Mouse (Mus musculus): ENCODE results near the gene Tent5c. TPM values are rescaled to one million over a fixed set of nuclear protein-coding genes. Genes with fewer than 3 reads are reported as not detected.

Tent5c gene
- polyA plus RNA-seq (2017; shearing (Covaris generic)): 10 to 100 TPM; 29.9 to 32.5 TPM

GRCm38 (mm10) chr3:100489133-100490009 lies at the start of gene Tent5c:
Gene Tent5c (minus strand): TSS chr3:100489324.
- ATAC-seq: peak; percentile 82

GRCm38 (mm10) chr3:100536686-100537085 lies 47.6 kb upstream of the Tent5c start:
- ATAC-seq: no peak

DNA sequence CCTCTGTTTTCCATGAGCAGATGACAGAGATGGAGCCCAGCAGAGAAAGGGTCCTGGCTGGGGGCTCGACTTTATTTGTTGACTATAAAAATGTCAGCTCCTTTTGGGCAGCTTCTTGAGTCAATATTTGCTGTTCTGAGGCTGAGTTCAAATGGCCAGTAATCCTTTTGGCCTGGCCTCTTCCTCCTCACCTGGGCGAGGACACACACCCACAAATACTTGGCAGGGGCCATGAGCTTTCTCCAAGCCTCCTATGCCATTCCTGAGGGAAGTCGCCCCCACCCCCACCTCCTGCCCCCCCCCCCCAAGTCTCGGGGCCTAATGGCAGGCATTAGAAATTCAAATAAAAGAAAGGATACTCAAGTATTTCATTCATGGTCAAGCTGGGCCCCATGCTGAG lies 46.8 kb upstream of the Tent5c start:
- no peak for ATAC-seq

- ATAC-seq: no peak
Observed at GRCm38 (mm10) chr3:100535298-100535697, 46.2 kb upstream of the Tent5c start.

DNA sequence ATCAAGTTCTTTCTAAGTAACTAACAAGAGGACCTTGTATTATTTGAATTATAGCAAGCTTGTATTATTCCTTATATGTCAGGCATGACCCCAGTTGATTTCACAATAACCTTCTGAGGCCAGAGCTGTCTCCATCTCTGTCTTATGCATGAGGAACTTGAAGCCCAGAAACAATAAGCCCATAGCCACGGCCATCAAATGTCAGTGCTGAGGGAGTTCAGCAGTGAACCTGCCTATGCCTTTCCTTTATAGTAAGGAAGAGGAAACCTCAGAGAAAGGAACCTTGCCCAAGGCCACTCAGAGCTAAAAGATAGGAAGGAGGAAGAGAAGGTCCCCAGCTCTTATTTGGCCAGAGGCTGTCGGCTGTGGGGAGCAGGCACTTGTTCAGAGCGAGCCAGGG lies 45.3 kb upstream of the Tent5c start:
- ATAC-seq: no peak

DNA sequence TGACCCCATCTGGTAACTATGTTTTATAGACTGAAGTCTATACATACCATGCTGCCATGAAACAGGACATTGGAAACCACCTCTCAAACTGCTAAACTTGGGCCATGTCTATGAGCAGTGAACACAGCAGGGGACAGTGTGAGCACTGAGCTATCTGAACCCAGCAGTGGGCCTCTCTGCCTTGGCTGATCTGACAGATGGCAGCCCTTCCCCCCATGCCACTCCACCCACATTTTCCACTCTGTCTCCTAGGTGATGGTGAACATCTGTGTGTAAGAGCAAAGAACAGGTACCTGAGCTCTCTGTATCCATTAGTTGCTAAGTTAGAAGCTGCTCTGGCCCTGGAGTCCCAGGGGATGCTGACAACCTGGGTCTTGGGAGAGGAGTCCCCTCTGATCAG lies 44.3 kb upstream of the Tent5c start:
- ATAC-seq: peak; percentile 76

GRCm38 (mm10) chr3:100530919-100531318 lies 41.8 kb upstream of the Tent5c start:
- ATAC-seq: no peak

GRCm38 (mm10) chr3:100530244-100530788 lies 41.2 kb upstream of the Tent5c start:
- no peak for ATAC-seq

- ATAC-seq: no peak
Observed at GRCm38 (mm10) chr3:100522671-100523070, 33.5 kb upstream of the Tent5c start.

GRCm38 (mm10) chr3:100521626-100522025 lies 32.5 kb upstream of the Tent5c start:
- ATAC-seq: no peak

DNA sequence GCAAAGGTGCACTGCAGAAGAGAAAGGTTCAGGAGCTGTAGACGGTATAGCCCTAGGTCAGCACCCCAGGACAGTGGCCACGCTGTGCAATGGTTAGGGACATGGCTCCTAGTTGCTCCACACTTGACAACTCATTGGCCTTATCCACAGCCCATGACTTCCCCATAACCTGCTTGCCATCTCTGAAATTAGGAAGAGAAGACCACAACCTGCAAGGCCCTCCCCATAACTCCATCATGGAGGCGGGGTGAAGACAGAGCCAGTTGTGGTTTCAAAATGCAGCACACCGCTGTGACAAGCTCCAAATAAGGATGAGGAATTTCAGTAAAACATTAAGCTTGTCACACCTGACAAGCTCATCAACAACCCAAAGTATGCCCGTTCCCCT lies 26.6 kb upstream of the Tent5c start:
- no peak for ATAC-seq

DNA sequence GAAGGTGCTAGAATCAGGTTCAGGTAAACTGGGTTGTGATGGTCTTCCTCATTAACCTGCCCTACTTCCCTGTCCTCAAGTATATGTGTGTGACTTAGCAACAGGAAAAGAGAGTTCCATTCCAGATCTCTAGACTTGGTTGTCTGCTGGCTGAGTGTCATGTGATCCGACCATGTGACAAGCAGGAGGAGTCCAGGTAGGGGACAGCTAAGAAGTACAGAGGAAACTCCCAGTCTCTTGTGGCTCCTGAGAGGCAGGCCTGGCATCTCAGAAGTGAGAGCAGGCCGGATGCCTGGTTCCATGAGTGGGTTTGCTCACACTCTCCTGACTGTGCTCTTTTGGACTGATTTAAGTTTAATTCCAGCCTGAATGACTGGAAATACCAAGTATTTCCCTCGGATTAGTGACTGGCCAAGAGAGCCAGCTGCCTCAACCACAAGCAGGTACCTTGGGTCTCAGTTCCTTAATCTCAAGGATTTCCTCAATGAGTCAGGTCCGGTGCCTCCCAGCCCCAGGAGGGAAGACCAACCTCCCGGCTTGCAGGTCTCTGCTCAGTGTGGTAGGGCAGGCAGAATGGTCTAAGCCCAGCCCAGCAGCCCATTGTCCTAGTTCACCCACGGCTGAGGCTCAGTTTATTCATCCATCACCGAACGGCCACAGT lies 26.1 kb upstream of the Tent5c start:
- ATAC-seq: no peak

- ATAC-seq: no peak
Observed at GRCm38 (mm10) chr3:100507174-100507573, 18.1 kb upstream of the Tent5c start.

GRCm38 (mm10) chr3:100506715-100507114 lies 17.6 kb upstream of the Tent5c start:
- ATAC-seq: no peak

DNA sequence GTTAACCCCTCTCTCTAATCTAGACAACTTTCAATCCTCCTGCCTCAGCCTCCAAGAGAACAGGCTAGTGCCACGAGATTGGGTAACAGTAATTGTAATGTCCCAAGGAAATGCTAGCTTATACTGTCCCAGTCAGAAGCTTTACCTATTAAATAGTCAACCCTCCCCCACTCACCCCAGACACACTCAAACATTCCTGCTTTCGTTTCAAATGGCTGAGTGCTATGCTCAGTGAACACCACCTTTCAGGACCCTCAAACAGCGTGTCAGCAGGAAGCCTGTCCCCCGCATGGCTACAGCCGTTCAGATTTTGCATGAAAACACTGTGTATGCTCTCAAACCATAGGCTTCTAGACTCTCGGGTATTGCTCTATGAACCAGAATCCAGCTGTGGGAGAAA lies 14.8 kb upstream of the Tent5c start:
- no peak for ATAC-seq

DNA sequence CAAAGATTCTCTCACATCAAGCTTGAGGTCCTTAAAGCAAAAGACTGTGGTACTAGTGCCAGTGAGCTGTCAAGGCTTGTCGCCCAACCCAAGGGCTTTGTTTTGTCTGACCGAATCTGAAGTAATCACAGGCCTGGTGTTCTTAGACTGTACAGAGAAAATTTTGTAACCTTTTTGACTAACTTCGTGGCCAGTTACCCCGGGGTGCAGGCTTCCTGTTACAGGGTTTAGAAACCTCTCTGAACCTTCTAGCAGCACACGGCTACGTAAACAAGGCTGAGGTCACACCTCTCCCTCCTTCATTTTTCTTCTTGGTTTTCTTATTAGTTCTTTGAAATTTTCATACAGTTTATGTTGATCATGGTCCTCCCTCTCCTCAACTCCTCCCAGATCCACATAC lies 13.4 kb upstream of the Tent5c start:
- peak; percentile 87 for ATAC-seq

GRCm38 (mm10) chr3:100501899-100502298 lies 12.8 kb upstream of the Tent5c start:
- ATAC-seq: no peak

- ATAC-seq: no peak
Observed at GRCm38 (mm10) chr3:100496081-100496480, 7.0 kb upstream of the Tent5c start.

- peak; percentile 42 for ATAC-seq
Observed at GRCm38 (mm10) chr3:100495456-100495855, 6.3 kb upstream of the Tent5c start.

DNA sequence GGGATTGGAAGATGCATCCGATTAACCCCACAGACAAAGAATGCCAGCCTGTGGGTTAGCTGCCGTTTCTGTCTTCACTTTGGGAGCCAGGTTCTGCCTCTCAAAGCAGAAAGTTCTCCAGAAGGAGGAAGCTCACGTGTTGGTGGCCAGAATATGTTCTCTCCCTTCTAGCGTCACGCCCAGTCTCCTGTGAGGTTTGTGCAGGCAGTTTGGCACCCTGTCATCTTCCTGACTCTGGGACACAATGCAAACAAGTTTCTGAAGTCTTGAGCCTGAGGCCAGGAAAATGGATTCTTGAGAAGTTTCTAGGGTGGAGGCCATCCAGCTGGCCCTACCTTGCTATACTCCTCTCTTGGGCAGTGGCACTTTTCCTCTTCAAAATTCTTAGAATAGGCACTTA lies 5.8 kb upstream of the Tent5c start:
- no peak for ATAC-seq

DNA sequence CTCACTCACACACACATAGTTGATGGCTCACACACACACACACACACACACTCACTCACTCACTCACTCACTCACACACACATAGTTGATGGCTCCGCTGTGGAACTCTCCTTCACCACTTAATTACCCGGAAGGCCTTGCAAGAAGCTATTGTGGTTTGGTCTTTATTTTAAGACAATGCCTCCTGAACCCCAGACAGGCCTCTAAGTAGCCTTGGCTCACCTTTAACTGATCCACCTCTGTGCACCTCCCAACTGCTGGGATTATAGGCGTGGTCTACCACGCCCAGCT lies 831 bp upstream of the Tent5c start:
- ATAC-seq: no peak

DNA sequence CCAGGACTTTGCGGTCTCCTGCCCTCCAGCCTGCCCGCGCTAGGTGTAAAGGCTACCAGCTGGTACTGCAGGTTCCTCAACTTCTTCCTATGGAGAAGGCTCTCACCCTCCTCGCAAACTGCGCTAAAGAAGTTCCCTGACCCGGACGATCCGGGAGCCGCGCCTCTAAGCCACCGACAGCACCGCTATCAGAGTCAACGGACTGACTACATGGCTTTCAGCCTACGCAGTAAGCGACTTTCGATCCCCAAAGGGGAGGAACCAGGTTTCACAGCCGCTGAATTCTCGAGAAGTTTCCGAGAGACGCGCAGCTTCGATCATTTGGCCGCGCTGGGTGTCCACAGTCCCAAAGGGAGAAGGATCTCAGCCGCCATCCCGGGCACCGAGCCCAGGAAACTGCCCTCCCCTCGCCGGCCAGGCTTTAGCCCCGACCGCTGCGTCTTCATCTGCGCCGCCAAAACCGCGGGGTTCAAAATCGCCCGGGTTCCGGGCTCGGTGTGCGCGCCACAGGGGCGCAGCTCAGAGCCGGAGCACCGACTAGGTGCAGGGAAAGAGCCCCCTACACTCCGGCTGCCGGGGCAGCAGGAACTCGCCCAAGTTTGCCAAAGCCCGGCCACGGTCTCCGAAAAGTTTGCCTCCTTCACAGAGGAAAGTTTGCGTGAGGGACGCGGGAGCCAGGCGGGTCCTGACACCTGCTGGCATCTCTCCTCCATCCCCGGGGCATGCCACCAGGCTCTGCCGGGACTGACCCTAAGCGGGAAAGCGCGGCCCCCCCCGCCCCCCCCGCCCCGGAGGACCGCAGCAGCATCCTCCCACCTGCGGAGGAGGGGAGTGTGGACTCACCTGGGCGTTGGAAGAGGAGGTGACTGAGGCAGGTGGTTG lies 632 bp downstream of the Tent5c start:
- ATAC-seq: peak; percentile 53

DNA sequence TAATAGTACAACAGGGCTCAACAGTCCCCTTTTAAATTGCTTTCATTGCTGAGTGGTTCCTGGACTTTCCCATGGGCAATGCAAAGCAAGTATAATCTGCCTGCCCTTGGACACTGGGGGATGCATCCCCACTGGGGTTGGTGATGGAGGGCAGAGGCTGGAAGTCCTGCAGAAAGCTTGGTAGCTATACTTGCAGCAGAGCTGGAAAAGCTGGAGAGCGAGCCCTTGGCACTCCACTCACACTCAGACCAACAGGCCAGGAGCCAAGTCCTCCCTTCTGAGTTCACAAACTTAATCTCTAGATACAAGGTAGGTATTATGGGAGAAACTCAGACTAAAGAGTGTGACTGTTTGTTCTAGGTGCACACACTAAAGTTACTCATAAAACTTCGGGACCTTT lies 2.1 kb downstream of the Tent5c start:
- no peak for ATAC-seq
